Mouse (Mus musculus) megakaryocyte, adult 5-6 weeks (primary cell): ENCODE measurements at regions not wholly inside any gene's neighbourhood (a gene's known extent, or its start where the extent isn't known, plus 50 kb on each side); places are given as distances from the start of the nearest gene placed in this dataset.

Experiments
- ATAC-seq: 2 replicates; pipeline ENCODE4 v1.8.0; 2016; ENCODE audit warnings: mild to moderate bottlenecking, inconsistent platforms; ENCODE audit not compliant: poor library complexity, severe bottlenecking

DNA sequence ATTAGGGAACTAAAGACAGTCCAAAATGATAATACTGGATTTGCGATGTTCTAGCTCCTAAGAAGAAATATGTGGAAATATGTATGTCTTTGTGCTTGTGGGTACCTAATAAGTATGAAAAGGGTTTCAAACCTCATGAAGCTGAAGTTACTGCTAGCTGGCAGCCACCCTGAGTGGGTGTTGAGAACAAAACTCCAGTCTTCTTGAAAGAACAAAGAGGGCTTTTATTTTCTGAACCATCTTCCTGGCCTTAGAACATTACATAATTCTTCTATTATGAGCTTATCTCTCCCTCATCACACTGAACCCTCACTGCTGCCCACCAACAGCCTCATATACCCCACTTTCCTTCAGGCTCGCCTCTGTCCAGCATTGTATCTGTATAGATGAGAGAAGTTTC, 905.6 kb upstream of the Slc10a2 start:
- ATAC-seq: no peak

DNA sequence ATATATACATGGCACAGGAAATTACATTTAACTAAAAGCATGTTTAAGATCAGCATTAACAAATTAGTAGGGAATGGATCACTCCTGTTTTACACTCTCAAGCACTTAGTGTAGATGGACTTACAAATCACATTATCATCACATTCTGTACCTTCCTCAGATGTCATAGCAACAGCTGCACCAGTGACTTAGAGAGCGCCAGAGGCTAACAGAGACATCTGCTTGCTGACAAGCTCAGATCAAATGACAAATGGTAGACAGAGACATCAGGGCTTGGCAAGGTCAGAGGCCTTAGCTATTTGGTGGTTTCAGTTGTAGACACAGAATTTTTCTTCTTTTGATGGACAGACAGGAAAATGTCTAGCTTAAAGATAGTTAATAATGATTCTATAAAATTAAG, 897.5 kb upstream of the Slc10a2 start:
- no peak for ATAC-seq

DNA sequence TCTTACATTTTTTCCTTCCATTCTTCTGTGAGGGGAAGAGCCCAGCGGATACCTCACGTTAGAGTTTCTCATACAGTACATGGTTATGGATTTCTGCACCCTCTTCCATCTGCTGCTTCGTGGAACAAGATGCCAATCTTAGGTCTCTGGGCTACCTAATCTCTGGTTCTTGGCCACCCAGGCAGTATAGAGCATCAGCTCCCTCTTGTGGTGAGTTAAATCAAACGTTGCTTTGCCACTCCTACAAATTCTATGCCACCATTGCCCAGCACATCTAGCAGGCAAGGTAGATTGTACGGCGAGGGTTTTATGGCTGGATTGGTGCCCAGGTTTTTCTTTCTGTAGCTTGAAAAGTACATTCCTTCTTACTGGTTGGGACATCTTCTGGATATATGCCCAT, 889.7 kb upstream of the Slc10a2 start:
- no peak for ATAC-seq

DNA sequence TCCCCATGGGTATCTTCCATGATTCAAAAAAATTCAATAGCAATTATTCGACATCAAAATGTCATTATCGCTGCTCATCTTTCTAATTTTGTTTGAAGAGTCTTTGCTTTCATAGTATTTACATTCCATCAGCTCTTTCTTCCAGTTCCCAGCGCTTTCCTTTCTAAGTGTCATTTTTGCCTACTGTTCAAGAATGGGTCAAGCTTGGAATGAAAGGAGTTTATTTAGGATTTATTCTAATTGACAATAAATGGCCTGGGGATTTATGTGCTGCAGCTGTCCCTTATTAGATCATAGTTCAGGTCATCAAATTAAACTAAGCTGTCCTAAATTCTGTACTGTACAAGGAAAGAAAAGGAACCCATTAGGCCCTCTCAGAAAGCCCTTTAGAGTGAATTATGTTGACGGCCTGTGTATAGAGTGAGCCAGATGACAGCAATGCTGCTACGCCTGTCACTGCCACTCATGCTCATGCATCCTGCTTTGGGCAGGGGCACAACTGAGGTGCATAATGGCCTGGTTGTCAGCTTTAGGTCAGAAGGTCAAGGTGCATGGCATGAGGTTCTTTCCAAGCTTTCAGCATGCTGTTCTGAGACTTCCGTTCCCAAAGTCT, 860.4 kb upstream of the Slc10a2 start:
- ATAC-seq: no peak

DNA sequence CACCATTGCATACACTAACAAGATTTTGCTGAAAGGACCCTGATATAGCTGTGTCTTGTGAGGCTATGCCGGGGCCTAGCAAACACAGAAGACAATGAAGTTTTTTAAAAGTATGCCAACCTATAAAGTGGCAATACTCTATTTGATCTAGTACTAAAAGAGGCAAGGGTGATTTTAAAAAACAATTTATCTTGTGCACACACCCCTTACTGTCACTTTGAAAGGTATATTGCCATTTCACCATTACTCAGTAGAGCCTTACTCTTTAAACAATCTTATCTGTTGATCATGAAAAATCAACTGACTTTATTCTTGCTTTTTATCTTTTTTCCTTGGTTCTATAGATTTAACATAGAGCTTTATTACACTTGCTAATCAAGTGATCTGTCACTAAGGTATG, 859.1 kb upstream of the Slc10a2 start:
- no peak for ATAC-seq

DNA sequence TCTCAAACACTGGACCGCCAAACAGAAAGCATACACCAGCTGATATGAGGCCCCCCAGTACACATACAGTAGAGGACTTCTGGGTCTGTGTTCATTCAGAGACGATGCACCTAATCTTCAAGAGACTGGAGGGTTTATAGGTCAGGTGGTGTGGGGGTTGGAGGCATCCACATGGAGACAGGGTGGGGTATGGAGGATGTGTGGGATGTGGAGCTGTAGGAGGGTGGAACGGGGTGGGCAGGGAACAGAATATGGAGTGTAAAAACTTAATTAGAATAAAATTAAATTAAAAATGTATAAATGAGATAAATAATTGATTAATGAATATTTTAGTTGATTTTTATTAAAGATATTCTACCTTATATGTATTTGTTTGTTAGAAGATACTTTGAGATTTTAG, 832.9 kb upstream of the Slc10a2 start:
- ATAC-seq: no peak

DNA sequence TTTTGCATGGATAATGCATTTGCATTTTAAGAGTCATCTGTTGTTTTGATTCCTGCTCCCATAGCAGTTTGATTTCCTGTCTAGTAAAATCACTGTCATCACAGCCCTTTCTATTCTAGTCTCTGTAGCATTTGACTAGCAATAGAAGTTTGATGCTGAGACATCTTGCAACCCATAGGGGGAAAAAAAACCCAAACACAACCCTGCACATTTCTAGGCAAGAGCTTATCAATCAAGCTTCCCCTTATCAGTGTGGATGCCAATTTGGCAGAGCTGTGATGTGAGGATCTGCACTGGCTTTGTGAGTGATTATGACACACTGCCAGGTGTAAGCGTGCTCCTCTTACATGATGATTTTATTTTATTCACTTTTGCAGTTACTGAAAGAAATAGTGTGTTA, 813.0 kb upstream of the Slc10a2 start:
- ATAC-seq: no peak
